Mouse (Mus musculus): ENCODE results near the gene Doc2a.

DNA sequence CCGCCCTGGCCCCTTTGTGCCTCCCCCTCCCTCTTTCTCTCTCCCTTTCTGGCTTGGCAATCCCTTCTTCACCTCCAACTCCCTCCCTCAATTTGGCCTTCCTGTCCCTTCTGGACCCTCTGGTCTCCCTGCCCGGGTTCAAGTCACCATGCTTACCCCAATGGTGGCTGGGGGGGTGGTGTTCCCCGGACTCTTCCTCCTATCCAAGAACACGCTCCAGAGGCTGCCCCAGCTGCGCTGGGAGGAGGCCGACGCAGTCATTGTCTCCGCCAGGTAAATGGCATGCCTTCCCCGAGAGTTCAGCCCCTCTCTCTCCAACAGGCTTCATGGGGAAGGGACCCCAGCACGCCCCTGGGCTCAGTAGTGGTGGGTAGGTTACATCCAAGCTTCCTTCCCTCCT is 23.3 kb upstream of the Doc2a start:
- no peak for TF ChIP-seq CTCF (IDR thresholded peaks at IDR 0.05; ENCODE audit: extremely low read depth, insufficient read depth, low read length)
- no peak for TF ChIP-seq POLR2A (IDR thresholded peaks at IDR 0.05; ENCODE audit: extremely low read depth, insufficient read depth, low read length)
